Mouse (Mus musculus) T-helper 17 cell (primary cell): Measurements from ENCODE around the gene Galnt18.

Experiments used
- in situ Hi-C, 2 experiments: fragments of 300-600 bp; cut with MboI, MseI; formaldehyde crosslinking; loops; 1 replicate in 1 of 2; 2 replicates in 1 of 2; pipeline ENCODE4 v1.15.1; 2025; ENCODE audit warnings: high pct_unique_total_duplicates in 2 of 2

The Galnt18 gene

GRCm38 (mm10) chr7:111779504-111780242 is at the start of gene Galnt18:
Gene Galnt18 (minus strand): TSS chr7:111779977.
- in situ Hi-C loops, result loop anchor here (5.0 to 10.0 kb wide), 3 partner anchors 188 to 945 kb away; no protein-coding TSS in a partner anchor

GRCm38 (mm10) chr7:111827337-111827736 is 47.6 kb upstream of the Galnt18 start:
- in situ Hi-C loops, result loop anchor here in 1 of 2 experiments (5.0 kb wide), 1 partner anchor 35 kb away; no protein-coding TSS in a partner anchor

- in situ Hi-C loops, result no loop called here
Observed at GRCm38 (mm10) chr7:111813093-111813492, 33.3 kb upstream of the Galnt18 start.

GRCm38 (mm10) chr7:111811036-111811435 is 31.3 kb upstream of the Galnt18 start:
- in situ Hi-C loops, result no loop called here

GRCm38 (mm10) chr7:111809796-111810195 is 30.0 kb upstream of the Galnt18 start:
- in situ Hi-C loops, result no loop called here

GRCm38 (mm10) chr7:111806083-111806482 is 26.3 kb upstream of the Galnt18 start:
- in situ Hi-C loops, result no loop called here

- in situ Hi-C loops, result no loop called here
Observed at GRCm38 (mm10) chr7:111804646-111805045, 24.9 kb upstream of the Galnt18 start.

GRCm38 (mm10) chr7:111800785-111801184 is 21.0 kb upstream of the Galnt18 start:
- in situ Hi-C loops, result no loop called here

GRCm38 (mm10) chr7:111800120-111800519 is 20.3 kb upstream of the Galnt18 start:
- in situ Hi-C loops, result no loop called here

- in situ Hi-C loops, result loop anchor here in 1 of 2 experiments (10.0 kb wide), 1 partner anchor 166 kb away; no protein-coding TSS in a partner anchor
Observed at GRCm38 (mm10) chr7:111799021-111799420, 19.2 kb upstream of the Galnt18 start.

- in situ Hi-C loops, result loop anchor here in 1 of 2 experiments (10.0 kb wide), 1 partner anchor 167 kb away; no protein-coding TSS in a partner anchor
Observed at GRCm38 (mm10) chr7:111797337-111798010, 17.7 kb upstream of the Galnt18 start.

- in situ Hi-C loops, result loop anchor here in 1 of 2 experiments (10.0 kb wide), 1 partner anchor 170 kb away; no protein-coding TSS in a partner anchor
Observed at GRCm38 (mm10) chr7:111795059-111795458, 15.3 kb upstream of the Galnt18 start.

GRCm38 (mm10) chr7:111792154-111792553 is 12.4 kb upstream of the Galnt18 start:
- in situ Hi-C loops, result loop anchor here in 1 of 2 experiments (10.0 kb wide), 1 partner anchor 173 kb away; no protein-coding TSS in a partner anchor

- in situ Hi-C loops, result loop anchor here in 1 of 2 experiments (10.0 kb wide), 1 partner anchor 173 kb away; no protein-coding TSS in a partner anchor
Observed at GRCm38 (mm10) chr7:111791347-111791746, 11.6 kb upstream of the Galnt18 start.

GRCm38 (mm10) chr7:111787921-111788320 is 8.1 kb upstream of the Galnt18 start:
- in situ Hi-C loops, result loop anchor here in 1 of 2 experiments (10.0 kb wide), 2 partner anchors 577 to 937 kb away; no protein-coding TSS in a partner anchor

GRCm38 (mm10) chr7:111785478-111785877 is 5.7 kb upstream of the Galnt18 start:
- in situ Hi-C loops, result loop anchor here in 1 of 2 experiments (10.0 kb wide), 2 partner anchors 579 to 939 kb away; no protein-coding TSS in a partner anchor

- in situ Hi-C loops, result loop anchor here (5.0 to 10.0 kb wide), 3 partner anchors 185 to 943 kb away; no protein-coding TSS in a partner anchor
Observed at GRCm38 (mm10) chr7:111782126-111782525, 2.3 kb upstream of the Galnt18 start.

- in situ Hi-C loops, result loop anchor here (5.0 to 10.0 kb wide), 3 partner anchors 186 to 943 kb away; no protein-coding TSS in a partner anchor
Observed at GRCm38 (mm10) chr7:111781316-111781715, 1.5 kb upstream of the Galnt18 start.

GRCm38 (mm10) chr7:111778789-111779503 is 831 bp downstream of the Galnt18 start:
- in situ Hi-C loops, result no loop called here

GRCm38 (mm10) chr7:111778212-111778611 is 1.6 kb downstream of the Galnt18 start:
- in situ Hi-C loops, result no loop called here

- in situ Hi-C loops, result no loop called here
Observed at GRCm38 (mm10) chr7:111777186-111777585, 2.6 kb downstream of the Galnt18 start.
